Mouse (Mus musculus) layer of hippocampus, postnatal 14 days (tissue): ENCODE data around the gene Zfp629. TPM values are rescaled to one million over a fixed set of nuclear protein-coding genes. Genes with fewer than 3 reads are reported as not detected.
"Not testable (repeated sequence)": the region's sequence is repeated elsewhere in the genome, so short reads cannot be mapped to it uniquely, and the experiment has no call there.

Experiments used
- DNase-seq, 2 experiments: peaks; one replicate each; pipeline ENCODE4 v3.0.0; 2021 to 2022; ENCODE audit warnings: low spot score in 2 of 2, mixed read lengths in 1 of 2
- long read RNA-seq, 2 experiments: library from polyadenylated mRNA; stranded (forward); transcript quantifications; one replicate each; pipeline ENCODE4 v2.0.0; 2021
- total RNA-seq, 2 experiments: library from RNA; stranded (reverse); gene quantifications; 2 replicates each; pipeline ENCODE4 v1.2.3; 2021

Gene Zfp629
- 10 to 100 TPM; 21.3 to 22.6 TPM for total RNA-seq
- long read RNA-seq, experiment 1, partial matches to known transcripts, result 0 of 3 reads
- long read RNA-seq, experiment 1, other reads (novel, unspliced or antisense), result 3 of 3 reads
- long read RNA-seq, experiment 2, full-length matches to known transcripts, result 3 of 7 reads
- long read RNA-seq, experiment 2, partial matches to known transcripts, result 0 of 7 reads
- long read RNA-seq, experiment 2, other reads (novel, unspliced or antisense), result 4 of 7 reads

GRCm38 (mm10) chr7:127614891-127615843 lies at the start of gene Zfp629:
Gene Zfp629, minus strand, starts transcription at chr7:127615797.
- peak; percentile 82 to 89 for DNase-seq

- no peak for DNase-seq
Observed at GRCm38 (mm10) chr7:127662926-127663325, 47.3 kb upstream of the Zfp629 start.

- no peak for DNase-seq
Observed at GRCm38 (mm10) chr7:127661833-127662232, 46.2 kb upstream of the Zfp629 start.

- DNase-seq, result no peak
Observed at GRCm38 (mm10) chr7:127660882-127661281, 45.3 kb upstream of the Zfp629 start.

DNA sequence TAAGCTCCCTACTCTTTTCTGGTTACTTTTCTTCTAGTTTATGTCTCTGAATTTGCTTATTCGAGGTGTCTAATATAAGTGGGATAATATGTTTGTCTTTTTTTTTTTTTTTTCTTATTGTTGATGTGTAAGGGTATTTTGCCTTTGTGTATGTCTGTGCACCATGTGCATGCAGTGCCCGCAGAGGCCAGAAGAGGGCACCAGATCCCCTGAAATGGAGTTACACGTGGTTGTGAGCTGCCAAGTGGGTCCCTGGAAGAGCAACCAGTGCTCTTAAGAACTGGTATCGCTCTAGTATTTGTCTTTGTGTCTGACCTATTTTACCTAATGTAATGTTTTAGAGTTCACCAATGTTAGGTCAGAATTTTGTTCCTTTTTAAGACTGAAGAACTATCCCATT lies 41.3 kb upstream of the Zfp629 start:
- DNase-seq, result peak; percentile 26 to 58

DNA sequence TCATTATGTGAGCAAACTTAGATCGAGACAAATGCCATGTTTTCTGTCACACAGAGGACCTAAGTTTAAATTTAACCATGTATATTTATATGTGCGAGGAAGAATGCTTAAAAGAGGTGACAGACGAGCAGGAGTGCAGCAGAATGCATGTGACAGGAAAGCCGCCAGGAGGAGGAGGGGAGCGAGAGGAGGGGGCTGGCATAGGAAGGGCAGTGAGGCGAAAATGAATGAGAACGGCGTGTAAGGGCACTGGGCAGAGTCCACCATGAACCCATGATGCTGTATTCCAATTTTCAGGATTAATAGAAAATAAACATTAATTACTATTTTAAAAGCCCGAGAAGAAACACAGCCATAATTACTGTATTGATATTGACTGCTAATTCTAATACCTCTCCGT lies 38.7 kb upstream of the Zfp629 start:
- no peak for DNase-seq

GRCm38 (mm10) chr7:127652050-127652449 lies 36.5 kb upstream of the Zfp629 start:
- DNase-seq, result no peak

GRCm38 (mm10) chr7:127651624-127652023 lies 36.0 kb upstream of the Zfp629 start:
- no peak for DNase-seq

GRCm38 (mm10) chr7:127649206-127649605 lies 33.6 kb upstream of the Zfp629 start:
- DNase-seq, result no peak

DNA sequence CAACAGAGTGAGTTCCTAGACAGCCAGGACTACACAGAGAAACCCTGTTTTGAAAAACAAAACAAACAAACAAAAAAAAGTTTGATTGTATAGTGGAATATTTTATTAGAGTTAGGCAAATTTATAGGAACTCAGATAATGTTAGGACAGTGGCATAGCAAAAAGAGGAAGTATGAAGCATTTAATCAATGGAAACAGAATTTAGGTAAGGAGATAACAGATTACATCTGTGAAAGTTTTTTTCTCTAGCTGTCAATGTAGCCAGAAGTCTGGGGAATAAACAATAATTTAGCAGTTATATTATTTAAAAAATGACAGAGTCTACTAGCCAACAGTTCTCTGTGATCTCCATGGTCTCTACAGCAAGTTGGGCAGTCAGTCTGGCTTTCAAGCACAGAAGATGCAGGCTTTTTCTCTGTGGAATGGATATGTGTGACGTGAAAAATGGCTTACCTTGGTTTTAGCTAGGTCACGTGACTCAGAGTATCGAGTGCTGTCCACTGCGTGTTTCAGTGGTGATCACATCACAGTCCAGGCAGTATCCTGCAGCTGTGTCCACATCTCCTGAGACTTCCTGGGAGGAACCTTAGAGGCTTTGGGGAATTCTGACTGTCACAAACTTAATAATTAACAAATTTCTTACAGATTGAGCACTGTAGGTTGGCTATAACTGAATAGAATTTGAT lies 33.1 kb upstream of the Zfp629 start:
- no peak for DNase-seq

GRCm38 (mm10) chr7:127647576-127647975 lies 32.0 kb upstream of the Zfp629 start:
- DNase-seq, result not testable (repeated sequence)

DNA sequence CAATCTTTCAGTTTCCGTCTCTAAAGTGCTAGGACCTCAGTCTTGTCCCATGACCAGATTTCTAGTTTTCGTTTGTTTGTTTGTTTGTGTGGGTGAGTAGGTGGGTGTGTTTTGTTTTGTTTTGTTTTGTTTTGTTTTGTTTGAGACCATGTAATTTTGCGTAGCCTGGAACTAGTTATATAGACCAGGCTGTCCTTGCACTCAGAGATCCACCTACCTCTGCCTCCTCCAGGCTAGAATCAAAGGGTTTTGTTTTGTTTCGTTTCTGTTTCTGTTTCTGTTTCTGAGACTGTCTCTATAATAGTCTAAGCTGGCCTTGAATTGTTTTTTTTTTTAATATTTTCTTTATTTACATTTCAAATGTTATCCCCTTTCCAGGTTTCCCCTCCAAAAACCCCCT lies 30.8 kb upstream of the Zfp629 start:
- DNase-seq, result no peak

DNA sequence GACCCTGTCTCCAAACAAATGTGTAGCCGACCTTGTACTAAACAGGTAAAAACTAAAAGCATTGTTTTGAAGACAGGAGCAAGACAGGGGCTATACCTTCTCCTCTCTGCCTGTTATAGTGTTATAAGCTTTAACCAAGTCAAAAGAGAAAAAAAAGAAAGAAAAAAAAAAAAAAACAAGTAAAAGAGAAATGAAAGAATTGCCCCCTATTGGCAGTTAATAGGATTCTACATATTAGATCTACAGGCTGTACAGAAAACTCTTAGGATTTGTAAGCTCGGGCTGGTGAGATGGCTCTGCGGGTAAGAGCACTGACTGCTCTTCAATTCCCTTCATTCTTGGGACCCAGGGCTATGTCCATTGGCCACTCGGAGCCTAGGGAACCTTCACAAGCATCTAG lies 26.7 kb upstream of the Zfp629 start:
- no peak for DNase-seq

DNA sequence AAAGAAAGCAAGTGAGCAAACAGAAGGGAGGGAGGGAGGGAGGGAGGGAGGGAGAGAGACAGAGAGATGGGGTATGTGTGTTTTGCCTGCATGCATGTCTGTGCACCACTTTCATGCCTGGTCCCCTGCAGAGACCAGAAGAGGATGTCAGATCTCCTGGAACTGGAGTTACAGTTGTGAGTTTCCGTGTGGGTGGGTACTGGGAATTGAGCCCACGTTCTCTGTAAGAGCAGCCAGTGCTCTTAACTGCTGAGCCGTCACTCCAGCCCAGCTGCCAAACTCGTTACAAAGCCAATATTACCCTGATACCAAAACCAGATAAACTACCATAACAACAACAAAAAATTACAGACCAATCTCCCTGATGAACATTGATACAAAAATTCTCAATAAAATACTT lies 25.7 kb upstream of the Zfp629 start:
- no peak for DNase-seq

- peak; percentile 69 to 76 for DNase-seq
Observed at GRCm38 (mm10) chr7:127636963-127637362, 21.4 kb upstream of the Zfp629 start.

DNA sequence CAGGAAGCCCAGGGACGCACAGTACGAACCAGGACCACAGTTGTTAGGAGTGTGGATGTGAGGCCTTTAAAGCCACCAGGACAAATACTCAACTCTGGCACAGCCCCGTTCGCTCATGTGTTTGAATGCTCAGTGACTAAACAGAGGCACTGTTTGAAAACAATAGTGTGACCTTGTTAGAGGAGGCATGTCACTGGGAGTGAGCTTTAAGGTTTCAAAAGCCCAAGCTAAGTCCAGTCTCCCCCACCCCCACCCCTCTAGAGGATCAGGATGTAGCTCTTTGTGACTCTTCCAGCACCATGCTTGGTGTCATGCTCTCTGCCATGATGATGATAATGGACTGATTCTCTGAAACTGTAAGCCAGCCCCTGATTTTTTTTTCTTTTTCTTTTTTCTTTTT lies 15.8 kb upstream of the Zfp629 start:
- no peak for DNase-seq

DNA sequence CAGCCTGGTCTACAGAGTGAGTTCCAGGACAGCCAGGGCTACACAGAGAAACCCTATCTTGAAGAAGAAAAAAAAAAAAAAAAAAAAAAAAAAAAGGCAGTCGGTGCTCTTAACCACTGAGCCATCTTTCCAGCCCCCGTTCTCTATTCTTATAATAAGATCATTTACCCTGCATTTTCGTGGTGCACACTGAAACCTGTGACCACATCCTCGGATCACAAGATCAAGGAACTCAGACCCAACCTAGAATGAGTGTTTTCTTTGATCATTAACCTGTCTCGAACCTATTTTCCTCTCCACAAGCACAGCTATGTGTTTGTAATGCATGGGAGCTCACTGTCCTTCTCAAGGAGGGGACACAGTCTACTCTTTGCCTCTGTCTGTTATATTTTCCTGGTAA lies 13.0 kb upstream of the Zfp629 start:
- no peak for DNase-seq

DNA sequence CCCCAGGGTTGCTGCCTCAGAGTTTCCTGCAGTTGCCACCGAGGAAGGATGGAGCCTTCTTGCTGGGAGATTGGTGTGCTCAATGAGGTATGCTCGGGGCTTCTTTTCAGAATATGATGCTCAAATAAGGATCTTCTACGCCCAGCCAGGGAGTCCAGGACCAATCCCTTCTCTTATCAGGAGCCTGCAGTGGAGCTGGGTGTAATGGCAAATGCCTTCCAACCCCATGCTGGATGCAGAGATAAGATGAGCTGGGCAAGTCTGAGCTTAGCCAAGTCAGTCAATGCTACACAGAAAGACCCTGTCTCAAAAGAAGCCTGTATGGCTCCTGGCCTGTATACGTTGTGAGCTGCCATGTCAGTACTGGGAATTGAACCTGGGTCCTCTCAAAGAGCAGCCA lies 10.9 kb upstream of the Zfp629 start:
- no peak for DNase-seq

DNA sequence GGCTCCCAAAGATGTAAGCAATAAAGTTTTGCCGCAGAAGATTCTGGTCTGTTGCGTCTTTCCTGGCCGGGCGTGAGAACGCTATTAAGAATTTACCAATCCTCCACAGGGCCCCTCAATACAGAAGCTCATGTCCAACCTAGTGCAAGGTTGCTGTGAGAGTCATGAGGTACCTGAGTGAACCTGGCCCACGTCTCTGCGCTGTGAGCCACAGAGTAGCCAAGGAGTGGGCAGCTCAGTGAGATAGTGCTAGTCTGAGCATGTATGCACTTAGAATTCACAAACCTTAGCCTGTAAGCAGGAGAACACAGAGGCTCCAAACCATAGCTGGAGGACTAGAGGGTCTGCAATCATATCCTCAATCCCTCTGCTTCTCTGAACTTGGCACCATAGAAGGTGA lies 10.4 kb upstream of the Zfp629 start:
- DNase-seq, result no peak

- DNase-seq, result not testable (repeated sequence)
Observed at GRCm38 (mm10) chr7:127618402-127618801, 2.8 kb upstream of the Zfp629 start.

DNA sequence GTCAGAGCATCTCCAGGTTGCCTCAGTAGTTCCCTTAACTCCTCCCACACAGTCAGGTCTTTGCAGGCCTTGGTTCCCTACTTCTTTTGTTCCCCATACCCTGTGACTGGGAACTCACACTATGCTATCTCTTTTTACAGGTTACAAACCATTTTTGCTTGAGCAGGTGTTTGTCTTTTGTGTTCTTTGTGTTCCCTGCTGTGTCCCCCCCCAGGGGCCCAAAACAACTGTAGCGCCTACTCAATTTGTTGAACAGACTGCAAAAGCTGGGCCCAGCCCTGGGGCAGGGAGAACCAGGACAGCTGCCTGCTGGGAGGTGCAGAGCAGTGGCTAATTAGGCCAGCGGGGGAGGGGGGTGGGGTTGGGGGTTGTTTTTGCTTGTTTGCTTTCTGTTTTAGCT lies 2.4 kb upstream of the Zfp629 start:
- DNase-seq, result no peak

DNA sequence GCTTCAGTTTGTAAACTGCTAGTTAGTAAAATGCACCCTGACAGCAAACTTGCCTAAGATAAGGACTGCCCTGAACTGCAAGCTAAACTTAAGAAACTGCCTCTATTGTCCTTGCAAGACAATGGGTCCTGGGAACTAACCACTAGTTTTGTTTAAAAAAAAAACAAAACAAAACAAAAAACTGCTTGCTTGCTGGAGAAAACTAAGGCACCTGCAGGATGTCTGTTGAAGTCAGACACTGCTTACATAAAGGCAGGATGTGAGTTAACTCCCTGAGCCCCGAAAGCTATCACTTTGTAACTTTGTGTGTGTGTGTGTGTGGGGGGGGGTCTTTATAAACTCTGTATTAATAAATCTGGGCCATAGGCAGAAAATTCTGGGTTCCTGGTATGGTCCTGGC lies 1.3 kb upstream of the Zfp629 start:
- DNase-seq, result no peak
